Mouse (Mus musculus): ENCODE measurements around the gene Shroom3. TPM values are rescaled to one million over a fixed set of nuclear protein-coding genes. Genes with fewer than 3 reads are reported as not detected.
A peak's percentile ranks its signal among the peaks of the same experiment; 100 is the strongest.

The Shroom3 gene
- polyA plus RNA-seq, 1 experiment from 2014 or later, result 2.9 TPM

DNA sequence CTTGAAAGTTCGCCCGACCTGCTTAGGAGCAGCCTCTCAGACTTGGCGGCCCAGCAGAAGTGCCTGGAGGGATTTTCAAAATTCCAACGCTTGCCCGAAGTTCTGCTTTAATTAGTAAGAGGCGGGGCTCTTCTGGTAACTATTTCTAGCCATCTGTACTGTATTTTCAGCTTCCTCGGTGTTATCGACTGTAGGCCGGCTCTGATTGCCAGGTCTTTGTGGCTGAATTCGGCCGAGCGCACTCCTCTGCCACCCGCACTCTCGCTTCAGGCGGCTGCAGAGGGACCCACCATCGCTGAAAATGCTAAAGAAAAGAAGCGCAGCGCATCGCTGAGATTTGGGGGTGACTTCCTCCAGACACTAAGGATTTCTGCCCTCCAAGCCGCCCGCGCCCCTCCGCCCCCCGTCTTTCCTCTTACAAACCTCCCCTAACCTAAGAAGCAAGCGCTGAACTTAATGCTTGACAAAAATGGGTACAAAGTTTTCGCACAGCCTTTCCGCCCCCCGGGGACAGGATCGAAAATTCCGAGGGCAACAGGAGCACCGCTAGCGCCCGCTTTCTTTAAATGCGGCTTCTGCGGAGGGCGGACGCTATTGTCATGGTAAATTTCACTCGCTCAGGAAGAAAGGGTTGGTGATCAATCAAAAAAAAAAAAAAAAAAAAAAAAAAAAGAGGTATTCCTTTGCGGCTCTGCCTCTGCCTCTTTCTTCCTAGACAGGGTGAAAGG lies 450 bp upstream of the Shroom3 start:
- peak overlapping the region; percentile 95 for H3K4me2 ChIP-seq (replicated peaks)
- peak overlapping the region; percentile 75 for H3K9ac ChIP-seq (replicated peaks)
- peak overlapping the region; percentile 64 for H3K4me3 ChIP-seq
- H3K4me1 ChIP-seq, result peaks cover 18% of the 10 kb centered on the region
- WGBS, result under 1% methylated on average over 39 of the region's 39 CpGs
- no peaks in the 10 kb centered on the region for H3K9me3 ChIP-seq
- peak; percentile 74 for ATAC-seq (replicated peaks)
- H3K27ac ChIP-seq (replicated peaks), result peak overlapping the region; percentile 82
- H3K27me3 ChIP-seq, result no peaks in the 10 kb centered on the region
- H3K36me3 ChIP-seq, result no peaks in the 10 kb centered on the region

DNA sequence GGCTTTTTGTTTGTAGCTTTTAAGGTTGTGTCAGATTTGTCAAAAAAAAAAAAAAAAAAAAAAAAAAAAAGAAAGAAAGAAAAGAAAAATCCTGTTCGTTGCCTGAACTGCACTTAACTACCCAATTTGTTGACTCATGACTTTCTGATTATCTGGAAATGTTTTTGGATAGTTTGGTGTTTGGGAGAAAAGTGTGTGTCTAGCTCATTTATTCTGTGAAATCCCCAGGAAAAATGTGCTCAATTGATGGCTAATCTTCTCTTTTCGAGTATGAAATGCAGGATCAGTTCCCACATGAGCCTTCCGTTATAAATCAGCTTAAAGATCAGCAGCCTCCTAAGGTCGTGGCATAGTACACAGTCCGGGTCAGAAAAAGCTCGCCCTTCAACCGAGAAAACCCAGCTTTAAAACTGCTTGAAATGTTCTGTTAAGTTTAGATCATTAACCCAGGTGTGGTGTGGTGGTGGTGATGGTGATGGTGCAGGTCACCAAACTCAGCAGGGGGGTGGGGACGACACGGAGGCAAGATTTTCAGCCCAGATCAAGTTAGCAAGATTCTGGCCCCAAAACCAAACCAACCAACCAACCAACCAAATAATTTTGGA lies 738 bp downstream of the Shroom3 start:
- Histone ChIP-seq H3K27me3 (no peaks in the 10 kb centered on the region), H3K9me3 (no peaks in the 10 kb centered on the region), H3K27ac (replicated peaks) (no peak overlapping the region), H3K4me1 (peaks cover 18% of the 10 kb centered on the region), H3K4me3 (peak overlapping the region; percentile 64), H3K4me2 (replicated peaks) (peak overlapping the region; percentile 95), H3K9ac (replicated peaks) (peak overlapping the region; percentile 75), H3K36me3 (no peaks in the 10 kb centered on the region)
- 8% methylated on average over 9 of the region's 9 CpGs for WGBS
- ATAC-seq (replicated peaks), result no peak

GRCm38 (mm10) chr5:92684715-92685460 lies 1.7 kb downstream of the Shroom3 start:
- H3K9ac ChIP-seq (replicated peaks), result no peak overlapping the region
- no peaks in the 10 kb centered on the region for H3K27me3 ChIP-seq
- peaks cover 14% of the 10 kb centered on the region for H3K4me1 ChIP-seq
- ATAC-seq (replicated peaks), result no peak
- H3K4me2 ChIP-seq (replicated peaks), result no peak overlapping the region
- WGBS, result 87% methylated on average over 16 of the region's 16 CpGs
- H3K36me3 ChIP-seq, result no peaks in the 10 kb centered on the region
- no peak overlapping the region for H3K27ac ChIP-seq (replicated peaks)
- H3K9me3 ChIP-seq, result no peaks in the 10 kb centered on the region
- no peak overlapping the region for H3K4me3 ChIP-seq

- ATAC-seq (replicated peaks), result no peak
- H3K9ac ChIP-seq (replicated peaks), result no peak overlapping the region
- no peaks in the 10 kb centered on the region for H3K36me3 ChIP-seq
- no peak overlapping the region for H3K27ac ChIP-seq (replicated peaks)
- H3K4me3 ChIP-seq, result no peak overlapping the region
- H3K27me3 ChIP-seq, result no peaks in the 10 kb centered on the region
- H3K4me1 ChIP-seq, result peaks cover 8% of the 10 kb centered on the region
- no peak overlapping the region for H3K4me2 ChIP-seq (replicated peaks)
- WGBS, result 73% methylated on average over 5 of the region's 5 CpGs
- H3K9me3 ChIP-seq, result no peaks in the 10 kb centered on the region
Measured at GRCm38 (mm10) chr5:92688124-92688523, 4.9 kb downstream of the Shroom3 start.

DNA sequence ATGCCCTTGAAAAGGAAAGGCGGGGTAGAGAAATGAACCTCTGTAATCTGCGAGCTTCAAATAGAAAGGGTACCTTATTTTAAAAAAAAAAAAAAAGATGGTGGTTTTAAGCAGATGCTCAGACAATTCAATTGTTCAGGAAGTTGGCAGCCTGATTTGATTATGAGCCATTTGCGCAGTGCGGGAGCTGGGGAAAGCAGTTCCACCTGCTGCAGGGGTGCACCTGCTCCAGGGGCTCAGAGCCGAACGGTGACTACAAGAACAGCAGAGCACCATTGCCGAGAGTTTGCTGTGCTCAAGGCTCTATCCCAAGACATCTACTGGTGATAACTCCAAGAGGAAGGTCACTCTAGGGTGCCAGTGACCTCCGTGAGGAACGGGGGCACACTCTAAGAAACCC lies 5.3 kb downstream of the Shroom3 start:
- 81% methylated on average over 9 of the region's 9 CpGs for WGBS
- no peaks in the 10 kb centered on the region for H3K27me3 ChIP-seq
- no peaks in the 10 kb centered on the region for H3K36me3 ChIP-seq
- no peak for ATAC-seq (replicated peaks)
- no peaks in the 10 kb centered on the region for H3K9me3 ChIP-seq
- H3K9ac ChIP-seq (replicated peaks), result no peak overlapping the region
- H3K4me1 ChIP-seq, result peaks cover 5% of the 10 kb centered on the region
- H3K27ac ChIP-seq (replicated peaks), result no peak overlapping the region
- no peak overlapping the region for H3K4me2 ChIP-seq (replicated peaks)
- H3K4me3 ChIP-seq, result no peak overlapping the region

- Histone ChIP-seq H3K4me2 (replicated peaks) (no peak overlapping the region), H3K9ac (replicated peaks) (no peak overlapping the region), H3K9me3 (no peaks in the 10 kb centered on the region), H3K4me1 (peaks cover 10% of the 10 kb centered on the region), H3K4me3 (no peak overlapping the region), H3K27me3 (no peaks in the 10 kb centered on the region), H3K27ac (replicated peaks) (no peak overlapping the region), H3K36me3 (no peaks in the 10 kb centered on the region)
- no peak; the same call in 1 of the 2 replicates for ATAC-seq (replicated peaks)
- WGBS, result 73% methylated on average over 16 of the region's 16 CpGs
Measured at GRCm38 (mm10) chr5:92692206-92693007, 9.2 kb downstream of the Shroom3 start.

- Histone ChIP-seq H3K27me3 (no peaks in the 10 kb centered on the region), H3K36me3 (no peaks in the 10 kb centered on the region), H3K27ac (replicated peaks) (no peak overlapping the region), H3K9ac (replicated peaks) (no peak overlapping the region), H3K4me3 (no peak overlapping the region), H3K9me3 (no peaks in the 10 kb centered on the region), H3K4me2 (replicated peaks) (no peak overlapping the region), H3K4me1 (peaks cover 19% of the 10 kb centered on the region)
- ATAC-seq (replicated peaks), result no peak
- WGBS, result 96% methylated on average over 3 of the region's 3 CpGs
Measured at GRCm38 (mm10) chr5:92693744-92694143, 10.5 kb downstream of the Shroom3 start.

DNA sequence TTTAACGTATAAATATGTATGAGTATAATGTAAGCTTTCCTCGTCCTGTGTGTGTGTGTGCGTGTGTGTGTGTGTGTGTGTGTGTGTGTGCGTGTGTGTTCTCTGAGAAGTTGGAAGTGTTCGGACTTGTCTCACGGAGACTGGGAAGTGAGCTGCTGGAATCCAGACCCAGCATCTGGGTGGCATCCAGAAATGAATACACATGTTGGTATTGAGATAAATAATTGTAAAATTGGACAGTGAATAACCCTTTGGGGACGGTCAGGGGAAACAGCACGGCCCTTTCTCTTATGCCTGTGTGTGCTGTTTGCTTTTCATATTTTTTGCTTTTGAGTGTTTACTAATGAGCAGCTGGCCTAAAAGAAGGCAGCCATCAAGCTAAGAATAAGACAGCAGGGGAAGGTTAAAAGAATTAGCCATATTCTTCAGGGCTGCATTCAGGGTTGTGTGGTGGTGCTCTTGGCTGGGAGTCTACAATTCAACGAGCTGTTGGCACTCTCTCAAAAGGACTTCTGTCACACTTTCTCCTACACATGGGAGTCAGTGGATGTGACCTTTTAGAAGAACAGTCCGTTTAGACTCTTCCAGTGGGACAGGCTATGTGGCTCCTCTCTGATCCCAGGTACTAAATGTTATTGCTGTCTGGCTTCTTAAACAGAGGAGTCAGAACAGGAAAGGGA lies 11.2 kb downstream of the Shroom3 start:
- Histone ChIP-seq H3K4me3 (no peak overlapping the region), H3K27me3 (no peaks in the 10 kb centered on the region), H3K4me1 (peaks cover 26% of the 10 kb centered on the region), H3K9me3 (no peaks in the 10 kb centered on the region), H3K9ac (replicated peaks) (no peak overlapping the region), H3K4me2 (replicated peaks) (no peak overlapping the region), H3K36me3 (no peaks in the 10 kb centered on the region), H3K27ac (replicated peaks) (peak overlapping the region; percentile 33; the same call in 1 of the 2 replicates)
- WGBS, result 29% methylated on average over 10 of the region's 10 CpGs
- ATAC-seq (replicated peaks), result no peak

GRCm38 (mm10) chr5:92698131-92698836 lies 15.0 kb downstream of the Shroom3 start:
- H3K9me3 ChIP-seq, result no peaks in the 10 kb centered on the region
- H3K9ac ChIP-seq (replicated peaks), result peak overlapping the region; percentile 45
- H3K4me1 ChIP-seq, result peaks cover 29% of the 10 kb centered on the region
- no peaks in the 10 kb centered on the region for H3K36me3 ChIP-seq
- H3K4me3 ChIP-seq, result peak overlapping the region; percentile 38
- 1% methylated on average over 15 of the region's 15 CpGs for WGBS
- peak; percentile 86 for ATAC-seq (replicated peaks)
- H3K4me2 ChIP-seq (replicated peaks), result peak overlapping the region; percentile 46
- H3K27me3 ChIP-seq, result no peaks in the 10 kb centered on the region
- peak overlapping the region; percentile 83 for H3K27ac ChIP-seq (replicated peaks)

- H3K4me1 ChIP-seq, result peaks cover 35% of the 10 kb centered on the region
- peak overlapping the region; percentile 83 for H3K27ac ChIP-seq (replicated peaks)
- WGBS, result 3% methylated on average over 17 of the region's 17 CpGs
- H3K4me2 ChIP-seq (replicated peaks), result peak overlapping the region; percentile 46
- H3K4me3 ChIP-seq, result peak overlapping the region; percentile 38
- ATAC-seq (replicated peaks), result peak; percentile 35
- peak overlapping the region; percentile 45 for H3K9ac ChIP-seq (replicated peaks)
- H3K27me3 ChIP-seq, result no peaks in the 10 kb centered on the region
- H3K36me3 ChIP-seq, result no peaks in the 10 kb centered on the region
- H3K9me3 ChIP-seq, result no peaks in the 10 kb centered on the region
Measured at GRCm38 (mm10) chr5:92698837-92699529, 15.7 kb downstream of the Shroom3 start.
